Comparison of ENCODE assay signal across 18 mouse cellular contexts in the genomic region with DNA sequence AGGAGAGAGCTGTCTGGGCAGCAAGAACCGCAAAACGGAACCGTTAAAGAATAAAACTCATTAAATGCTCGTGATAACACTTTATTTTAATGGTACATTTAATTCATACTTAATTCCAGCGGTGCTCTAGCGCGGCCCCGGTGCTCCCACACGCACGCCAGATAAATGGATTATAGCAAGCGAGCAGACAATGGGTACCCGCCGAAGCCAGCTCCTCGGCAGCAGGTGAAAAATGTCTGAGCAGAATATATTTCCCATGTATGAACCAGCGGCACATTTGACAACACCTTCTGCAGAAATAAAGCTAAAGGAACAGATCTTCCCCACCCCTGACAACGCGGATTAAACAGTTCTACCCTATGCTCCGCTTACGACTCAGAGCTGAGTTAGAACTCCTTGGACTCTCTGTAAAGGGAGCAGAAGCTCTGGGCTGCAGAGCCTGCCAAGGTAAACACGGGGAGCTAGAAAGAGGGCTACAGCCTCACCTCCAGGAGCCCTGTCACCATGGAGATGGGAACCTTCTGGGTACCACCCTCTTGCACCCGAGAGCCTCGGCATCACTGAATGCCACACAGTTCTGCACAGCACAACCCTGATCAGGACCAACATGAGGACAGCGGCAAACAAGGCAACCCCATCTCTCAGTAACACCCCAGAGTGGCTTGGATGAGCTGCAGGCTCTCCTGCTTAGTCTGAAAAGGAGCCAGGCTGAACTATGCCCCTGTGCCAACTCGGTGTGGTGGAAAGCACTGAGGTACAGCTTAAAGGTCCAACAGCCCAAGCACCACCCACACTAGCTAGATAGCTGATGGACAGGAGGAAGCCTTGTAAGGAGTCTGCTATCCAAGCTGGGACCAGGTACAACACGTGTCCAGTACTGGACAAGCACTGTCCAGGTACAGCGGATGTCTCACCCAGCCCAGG.
DNase-seq lines count a peak whose midpoint lies in the region; ATAC-seq and TF ChIP-seq lines count a peak whose summit lies in the region.
"Had no signal": no experiment of that assay in that cellular context is flagged by ENCODE, and none has a peak within 500 bp of the region (broad histone marks: within the 10 kb centered on the region; RNA-seq: fewer than 3 reads in every experiment).

No protein-coding gene starts in this region.

- no peak overlapping the region for H3K27ac ChIP-seq in forebrain, postnatal 0 days (ENCODE audit: low read depth, low read length)
- no peak overlapping the region for H3K27ac ChIP-seq in forebrain, embryonic 11.5 days (ENCODE audit: low read depth, low read length)
- H3K27ac ChIP-seq in midbrain, embryonic 15.5 days = peak overlapping the region; percentile 65
- H3K27ac ChIP-seq: embryonic facial prominence, embryonic 10.5 days; kidney, embryonic 15.5 days; lung, embryonic 15.5 days; stomach, postnatal 0 days had no signal

- ATAC-seq in forebrain, postnatal 0 days = peak; percentile 48; the same call in 1 of the 2 replicates
- no peak for ATAC-seq in forebrain, embryonic 11.5 days (replicated peaks; ENCODE audit: low FRiP score)
- ATAC-seq in midbrain, embryonic 15.5 days (replicated peaks) = 0 out of 2 replicates have a peak, but pooled peaks have one; percentile 10

- no peak overlapping the region; the same call in 1 of the 2 replicates for H3K9ac ChIP-seq in forebrain, postnatal 0 days
- no peak overlapping the region for H3K9ac ChIP-seq in forebrain, embryonic 11.5 days (ENCODE audit: low read length)
- H3K9ac ChIP-seq in midbrain, embryonic 15.5 days = no peak overlapping the region
- H3K9ac ChIP-seq: heart, embryonic 12.5 days; kidney, embryonic 15.5 days; lung, embryonic 15.5 days had no signal

- H3K4me3 ChIP-seq in forebrain, postnatal 0 days (ENCODE audit: low read depth, low read length) = no peak overlapping the region
- H3K4me3 ChIP-seq in forebrain, embryonic 11.5 days (ENCODE audit: low read depth, low read length) = no peak overlapping the region
- no peak overlapping the region for H3K4me3 ChIP-seq in midbrain, embryonic 15.5 days
- H3K4me3 ChIP-seq: embryonic facial prominence, embryonic 10.5 days; heart, embryonic 12.5 days; kidney, embryonic 15.5 days; lung, embryonic 15.5 days had no signal

- DNase-seq in forebrain, postnatal 0 days = no peak
- no peak for DNase-seq in forebrain, embryonic 11.5 days (ENCODE audit: low spot score)
- DNase-seq in cerebellum, adult 11 months = peak; percentile 42
- DNase-seq in cerebellum, postnatal 14 days = peak; percentile 49 to 72
- DNase-seq in kidney, adult 11 months = no peak
- no peak for DNase-seq in heart, adult 8-10 months (ENCODE audit: low spot score)
- DNase-seq: adrenal gland, adult 2 months; B cell, adult 2 months; gastrocnemius, postnatal 14 days; spleen, adult 18-20 months; thymus, postnatal 25 days had no signal

- no peaks in the 10 kb centered on the region for H3K27me3 ChIP-seq in forebrain, postnatal 0 days (ENCODE audit: insufficient read depth, low read length)
- H3K27me3 ChIP-seq in forebrain, embryonic 11.5 days (ENCODE audit: control insufficient read depth, insufficient read depth, low read length) = no peaks in the 10 kb centered on the region
- H3K27me3 ChIP-seq in midbrain, embryonic 15.5 days (replicated peaks) = no peaks in the 10 kb centered on the region

- H3K9me3 ChIP-seq in forebrain, postnatal 0 days (ENCODE audit: low read length) = no peaks in the 10 kb centered on the region
- H3K9me3 ChIP-seq in forebrain, embryonic 11.5 days (ENCODE audit: control insufficient read depth, low read length) = no peaks in the 10 kb centered on the region
- no peaks in the 10 kb centered on the region for H3K9me3 ChIP-seq in midbrain, embryonic 15.5 days
- H3K9me3 ChIP-seq: embryonic facial prominence, embryonic 10.5 days; heart, embryonic 12.5 days; kidney, embryonic 15.5 days; lung, embryonic 15.5 days had no signal

- TF ChIP-seq CTCF in forebrain, postnatal 0 days (IDR thresholded peaks at IDR 0.05; ENCODE audit: low read depth) = no peak

- H3K4me2 ChIP-seq in forebrain, postnatal 0 days (ENCODE audit: low read depth) = no peak overlapping the region
- H3K4me2 ChIP-seq in forebrain, embryonic 11.5 days (ENCODE audit: low read depth, low read length, severe bottlenecking) = no peak overlapping the region
- peak overlapping the region; percentile 5; the same call in 1 of the 2 replicates for H3K4me2 ChIP-seq in midbrain, embryonic 15.5 days
- H3K4me2 ChIP-seq: heart, embryonic 12.5 days; kidney, embryonic 15.5 days; liver, embryonic 11.5 days; lung, embryonic 15.5 days had no signal

- peaks cover 10% of the 10 kb centered on the region; the same call in 1 of the 2 replicates for H3K4me1 ChIP-seq in forebrain, postnatal 0 days (ENCODE audit: insufficient read depth)
- H3K4me1 ChIP-seq in forebrain, embryonic 11.5 days (replicated peaks; ENCODE audit: control insufficient read depth, insufficient read depth, low read length) = no peaks in the 10 kb centered on the region
- peaks cover 41% of the 10 kb centered on the region for H3K4me1 ChIP-seq in midbrain, embryonic 15.5 days
- H3K4me1 ChIP-seq: heart, embryonic 12.5 days; kidney, embryonic 15.5 days; lung, embryonic 15.5 days had no signal

- H3K36me3 ChIP-seq in forebrain, postnatal 0 days (ENCODE audit: insufficient read depth) = no peaks in the 10 kb centered on the region
- H3K36me3 ChIP-seq in forebrain, embryonic 11.5 days (ENCODE audit: control insufficient read depth, insufficient read depth, low read length) = no peaks in the 10 kb centered on the region
- H3K36me3 ChIP-seq in midbrain, embryonic 15.5 days (replicated peaks) = no peaks in the 10 kb centered on the region
- H3K36me3 ChIP-seq: embryonic facial prominence, embryonic 10.5 days; heart, embryonic 12.5 days; kidney, embryonic 15.5 days; lung, embryonic 15.5 days had no signal

- 52% methylated on average over 26 of the region's 26 CpGs for WGBS in forebrain, postnatal 0 days
- 87% methylated on average over 26 of the region's 26 CpGs for WGBS in forebrain, embryonic 11.5 days
- WGBS in midbrain, embryonic 15.5 days = 44% methylated on average over 26 of the region's 26 CpGs

Comparison
In these comparisons a context has a peak if more than half of its experiments do, and no peak if none do; other contexts are left out.
1. DNase-seq: peak in cerebellum, adult 11 months (single experiment) and cerebellum, postnatal 14 days (2 of 2); none in forebrain, postnatal 0 days (single experiment), forebrain, embryonic 11.5 days (single experiment), kidney, adult 11 months (single experiment) and heart, adult 8-10 months (single experiment).